Mouse (Mus musculus): ENCODE measurements around the gene Lrpprc.

- TF ChIP-seq POLR2A (IDR thresholded peaks at IDR 0.05; ENCODE audit: borderline replicate concordance, insufficient read depth, low read length) (no peak), CTCF (IDR thresholded peaks at IDR 0.05; ENCODE audit: borderline replicate concordance, insufficient read depth, low read depth, low read length) (no peak)
Observed at GRCm38 (mm10) chr17:84751630-84752191, 38.9 kb downstream of the Lrpprc start.

Measured in cerebellum, adult 2 months (tissue).